Mouse (Mus musculus) ES-E14 (cell line): ENCODE data around the gene Lamtor2.

ENCODE experiments used
- HCFC1 ChIP-seq: IDR thresholded peaks from 2 replicates; pipeline ENCODE4 v1.6.1; 2012; ENCODE audit warnings: low read length, inconsistent platforms, borderline replicate concordance; ENCODE audit not compliant: insufficient read depth
- MAFK ChIP-seq: IDR thresholded peaks from 2 replicates; pipeline ENCODE4 v1.6.1; 2014; ENCODE audit warnings: mild to moderate bottlenecking, low read depth, low read length, inconsistent platforms; ENCODE audit not compliant: insufficient read depth
- ZNF384 ChIP-seq: IDR thresholded peaks from 2 replicates; pipeline ENCODE4 v1.6.1; 2012; ENCODE audit warnings: low read depth, low read length, inconsistent platforms

DNA sequence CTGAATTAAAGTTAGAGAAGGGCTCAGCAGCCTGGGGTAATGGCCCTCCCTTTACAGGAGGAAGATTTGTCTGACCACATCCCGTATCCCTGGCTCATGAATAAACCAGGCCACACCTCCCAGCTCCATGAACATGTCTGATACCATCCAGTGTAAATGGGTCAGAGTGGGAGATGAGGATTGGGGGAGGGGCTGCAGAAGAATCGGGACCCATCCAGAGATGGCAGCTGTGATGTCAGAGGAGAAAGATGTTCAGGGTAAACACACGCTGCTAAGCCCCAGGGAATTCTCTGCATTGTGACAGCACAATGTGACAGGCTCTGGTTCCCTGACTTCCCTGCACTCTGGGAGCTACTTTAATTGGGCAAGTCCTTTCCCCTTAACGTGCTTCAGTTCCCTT lies 10.6 kb upstream of the Lamtor2 start:
- TF ChIP-seq MAFK: no peak
- TF ChIP-seq ZNF384: no peak
- no peak for TF ChIP-seq HCFC1
